Mouse (Mus musculus) layer of hippocampus, postnatal 14 days (tissue): ENCODE results near the gene Smcp. TPM values are rescaled to one million over a fixed set of nuclear protein-coding genes. Genes with fewer than 3 reads are reported as not detected.

ENCODE experiments used
- DNase-seq, 2 experiments: peaks; one replicate each; pipeline ENCODE4 v3.0.0; 2021 to 2022; ENCODE audit warnings: low spot score in 2 of 2, mixed read lengths in 1 of 2
- long read RNA-seq, 2 experiments: library from polyadenylated mRNA; stranded (forward); transcript quantifications; one replicate each; pipeline ENCODE4 v2.0.0; 2021
- total RNA-seq, 2 experiments: library from RNA; stranded (reverse); gene quantifications; 2 replicates each; pipeline ENCODE4 v1.2.3; 2021

Gene Smcp
- not detected for total RNA-seq
- long read RNA-seq, experiment 1: 0 reads
- long read RNA-seq, experiment 2: 0 reads

DNA sequence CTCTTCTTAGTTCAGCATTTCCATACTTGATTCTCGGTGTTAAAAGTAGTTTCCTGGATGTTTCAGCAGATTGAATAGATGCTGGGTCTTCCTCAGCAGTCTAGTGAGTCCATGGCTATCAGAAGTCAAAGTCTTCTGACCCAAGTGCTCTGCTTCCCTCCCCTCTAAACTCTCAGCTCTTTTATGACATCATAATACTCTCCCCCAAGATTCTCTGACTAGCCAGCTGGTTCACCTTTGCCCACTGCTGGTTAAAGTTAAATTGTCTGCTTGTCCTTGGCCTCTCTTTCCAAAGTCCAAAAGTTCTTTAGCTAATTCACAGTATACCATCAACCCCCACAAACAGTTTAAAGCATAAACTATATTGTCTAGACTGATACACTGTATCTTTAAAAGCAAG is at the start of gene Smcp:
TSS of gene Smcp (minus strand) at position 140 of the 400 bp plus-strand sequence.
- DNase-seq: no peak

DNA sequence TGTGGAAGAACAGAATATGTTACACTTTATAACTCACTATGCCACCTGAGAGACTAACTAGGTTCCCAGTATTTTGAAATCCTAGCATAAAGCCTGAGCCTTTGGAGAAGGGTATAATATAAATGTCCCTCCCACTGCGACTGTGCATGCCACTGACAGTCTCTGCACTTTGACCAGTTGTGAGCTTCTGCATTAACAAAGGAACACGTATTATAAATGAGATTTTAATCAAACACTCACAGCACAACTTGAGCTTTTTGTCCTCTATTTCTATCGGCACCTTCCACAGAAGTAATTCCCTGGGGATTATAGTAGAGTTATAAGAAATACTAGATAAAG is 49.8 kb upstream of the Smcp start:
- DNase-seq: no peak

DNA sequence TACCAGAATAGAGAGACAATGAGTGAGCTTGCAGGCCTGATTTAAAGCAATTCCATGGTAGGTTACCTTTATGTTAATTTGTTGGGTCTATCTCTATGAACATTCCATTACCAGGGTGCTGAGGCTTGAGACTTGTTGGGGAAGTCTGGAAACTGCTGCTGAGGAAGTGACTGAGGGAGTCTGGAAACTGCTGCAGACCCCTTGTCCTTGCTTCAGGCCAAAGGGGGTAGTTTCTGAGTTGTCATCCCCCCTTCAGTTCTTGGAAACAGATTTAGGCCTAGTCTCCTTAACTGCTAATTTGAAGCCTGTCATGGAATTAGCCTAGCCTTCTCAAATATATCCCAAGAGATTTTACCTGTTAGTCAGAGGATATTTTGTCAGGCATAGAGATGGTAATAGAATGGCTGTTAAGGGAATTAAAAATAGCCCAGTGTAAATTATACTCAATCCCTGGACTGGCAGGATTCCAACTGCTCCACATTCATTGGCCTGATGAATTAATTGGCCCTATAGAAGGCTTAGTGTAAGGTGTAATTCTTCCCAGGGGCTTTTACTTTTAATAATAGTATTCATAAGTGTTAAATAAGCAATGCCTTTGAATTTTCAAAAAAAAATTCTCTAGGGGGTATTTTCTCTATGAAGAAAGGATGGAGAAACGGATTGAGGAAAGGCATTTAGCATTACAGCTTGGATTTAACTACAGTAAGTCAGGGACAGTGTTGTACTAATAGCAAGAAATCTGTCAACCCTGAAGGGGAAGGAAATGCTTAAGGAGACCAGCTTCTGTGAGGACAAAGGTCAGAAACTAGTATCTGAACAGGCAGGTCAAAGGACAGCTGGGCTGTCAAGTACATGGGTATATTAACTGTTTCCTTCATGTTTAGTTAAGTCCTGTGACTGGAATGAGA is 49.2 kb upstream of the Smcp start:
- no peak for DNase-seq

DNA sequence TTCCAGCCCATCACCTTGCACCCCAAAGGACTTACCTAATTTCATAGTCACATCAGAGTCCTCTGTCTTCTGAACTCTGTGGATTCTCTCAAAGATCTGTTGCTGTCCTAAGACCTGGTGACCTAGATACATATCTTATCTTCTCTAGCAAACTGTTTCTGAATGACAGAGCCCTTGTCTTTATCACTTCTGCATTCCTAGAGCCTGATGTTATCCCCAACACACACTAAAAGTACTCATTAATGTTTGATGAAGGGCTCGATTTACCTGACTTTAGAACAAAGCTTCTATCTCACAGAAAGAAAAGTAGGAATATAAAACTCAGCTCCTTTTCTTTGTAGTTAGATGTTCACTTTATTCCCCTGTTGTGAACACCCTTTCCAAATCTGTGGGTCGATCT is 32.8 kb upstream of the Smcp start, which contains the start of gene Lce6a:
TSS of gene Lce6a (minus strand) at position 101 of the 400 bp plus-strand sequence.
- DNase-seq: no peak

DNA sequence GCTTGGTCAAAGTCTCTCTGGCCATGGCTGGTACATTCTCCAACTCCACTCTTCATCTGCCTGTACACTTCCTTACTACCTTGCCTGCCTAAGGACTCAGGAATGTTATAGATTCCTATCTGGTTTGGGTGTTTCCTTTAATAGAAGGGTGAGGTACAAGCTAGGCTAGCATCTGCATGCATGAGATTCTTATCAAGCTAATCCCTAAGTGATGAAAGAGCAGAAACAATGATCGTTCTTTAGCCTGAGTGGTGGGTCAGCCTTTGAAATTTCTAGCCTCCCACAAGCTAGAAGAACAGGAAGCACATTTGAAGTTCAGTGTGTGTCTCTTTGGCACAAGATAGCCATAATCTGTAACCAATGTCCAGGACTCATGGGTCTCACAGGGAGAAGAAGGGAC is 21.0 kb upstream of the Smcp start:
- no peak for DNase-seq

DNA sequence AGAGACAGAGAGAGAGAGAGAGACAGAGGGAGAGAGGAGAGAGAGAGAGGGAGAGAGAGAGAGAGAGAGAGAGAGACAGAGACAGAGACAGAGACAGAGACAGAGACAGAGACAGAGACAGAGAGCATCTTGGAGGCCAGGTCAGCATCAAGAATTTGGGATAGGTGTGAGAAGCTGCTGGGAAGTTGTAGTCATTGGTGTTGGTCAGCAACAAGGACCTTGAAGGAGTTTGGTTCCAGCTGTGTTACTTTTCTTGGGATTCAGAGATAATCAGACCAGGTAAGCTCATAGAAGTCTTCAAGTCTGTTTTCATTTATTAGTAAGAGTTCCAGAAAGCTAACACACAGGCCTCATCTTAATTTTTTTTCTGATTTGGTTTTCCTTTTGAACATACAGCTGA is 18.6 kb upstream of the Smcp start, which contains the start of gene 2210017I01Rik:
TSS of gene 2210017I01Rik (minus strand) at position 101 of the 400 bp plus-strand sequence.
- DNase-seq: no peak

DNA sequence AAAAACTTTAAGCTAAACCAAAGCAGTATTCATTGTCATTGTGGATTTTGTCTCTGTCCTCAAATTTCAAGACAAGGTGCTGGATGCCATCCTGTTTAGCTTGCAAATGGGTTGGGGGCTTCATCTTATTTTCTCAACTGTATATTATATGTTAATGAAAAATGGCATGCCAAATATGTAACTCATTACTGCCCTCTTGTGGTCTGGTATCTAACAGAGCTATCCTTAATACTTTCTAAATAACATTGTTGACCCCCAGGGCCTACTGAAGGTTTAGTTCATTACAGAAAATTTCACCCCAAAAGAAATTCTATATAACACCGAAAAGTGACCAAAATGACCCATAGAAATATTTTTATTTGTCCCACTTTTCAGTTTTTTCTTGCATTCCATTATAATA is 13.4 kb upstream of the Smcp start:
- DNase-seq: no peak

DNA sequence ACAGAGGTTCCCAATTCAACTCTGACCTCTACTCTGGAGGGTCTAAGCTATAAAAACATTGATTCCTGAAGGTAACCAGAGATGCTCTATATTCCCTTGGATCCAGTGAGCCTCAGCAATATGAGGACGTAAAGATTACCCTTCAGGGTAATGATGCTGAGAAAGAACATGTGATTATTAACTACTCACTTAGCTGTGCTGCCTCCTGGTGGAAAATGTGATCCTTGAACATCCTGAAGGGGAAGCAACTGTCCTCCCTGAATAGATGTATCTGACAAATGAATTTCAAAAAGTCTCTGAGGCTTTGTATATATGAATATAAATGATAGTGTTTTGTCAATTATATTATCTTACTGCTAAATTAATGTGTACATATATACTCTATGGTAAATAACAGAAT is 11.7 kb upstream of the Smcp start:
- DNase-seq: no peak

DNA sequence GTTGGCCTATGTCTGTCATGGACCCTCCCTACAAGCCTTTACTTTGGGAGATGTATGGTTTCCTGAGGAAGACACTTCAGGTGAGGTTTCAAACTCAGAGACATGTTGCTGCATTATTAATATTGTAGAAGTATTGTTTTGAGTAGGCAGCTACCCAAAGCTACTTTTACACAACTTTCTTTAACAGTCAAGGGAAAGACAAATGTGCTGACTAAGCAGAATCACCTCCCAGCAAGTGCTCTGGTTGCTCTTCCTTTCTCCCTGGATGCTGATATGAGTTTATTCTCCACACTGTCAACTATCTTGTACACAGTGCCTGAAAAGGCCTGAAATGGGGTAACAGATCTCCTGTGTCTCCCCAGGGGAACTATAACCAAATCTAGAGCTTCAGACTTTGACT is 11.2 kb upstream of the Smcp start:
- DNase-seq: no peak

DNA sequence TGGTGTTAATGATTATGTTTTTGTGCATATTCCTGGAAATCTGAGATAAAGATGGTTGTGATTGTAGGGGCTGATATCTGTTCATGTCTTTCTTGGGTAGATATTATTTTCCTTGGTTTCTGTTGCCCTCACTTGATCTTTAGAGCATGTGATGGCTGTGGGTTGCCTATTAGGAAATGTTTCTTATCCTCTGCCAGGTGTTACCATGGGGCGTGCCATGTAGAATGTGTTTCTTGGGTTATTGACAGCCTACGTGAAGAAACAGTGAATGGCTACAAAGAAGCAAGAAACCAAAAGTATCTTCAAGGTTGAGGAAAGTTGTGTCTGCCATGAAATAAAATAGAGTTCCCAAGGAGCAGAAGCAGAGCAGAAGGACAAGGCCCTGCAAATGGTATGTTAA is 9.6 kb upstream of the Smcp start:
- no peak for DNase-seq

DNA sequence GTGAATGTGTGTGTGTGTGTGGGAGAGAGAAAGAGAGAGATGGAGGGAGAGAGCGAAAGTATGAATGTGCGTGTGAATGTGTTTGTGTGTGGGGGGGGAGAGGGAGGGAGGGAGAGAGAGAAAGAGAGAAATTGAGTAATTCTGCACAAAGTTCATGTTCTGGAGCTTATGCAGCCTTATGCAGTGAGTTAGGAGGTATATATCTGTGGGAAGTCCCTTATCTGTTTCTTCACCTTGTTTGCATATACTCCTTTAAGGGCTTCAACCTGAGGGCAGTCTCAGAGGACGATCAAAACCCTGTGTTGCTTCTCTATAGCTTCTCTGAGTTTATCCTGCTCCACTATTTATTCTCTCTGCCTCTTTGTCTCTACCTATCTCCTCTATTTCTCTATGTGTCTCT is 1.6 kb downstream of the Smcp start:
- no peak for DNase-seq

DNA sequence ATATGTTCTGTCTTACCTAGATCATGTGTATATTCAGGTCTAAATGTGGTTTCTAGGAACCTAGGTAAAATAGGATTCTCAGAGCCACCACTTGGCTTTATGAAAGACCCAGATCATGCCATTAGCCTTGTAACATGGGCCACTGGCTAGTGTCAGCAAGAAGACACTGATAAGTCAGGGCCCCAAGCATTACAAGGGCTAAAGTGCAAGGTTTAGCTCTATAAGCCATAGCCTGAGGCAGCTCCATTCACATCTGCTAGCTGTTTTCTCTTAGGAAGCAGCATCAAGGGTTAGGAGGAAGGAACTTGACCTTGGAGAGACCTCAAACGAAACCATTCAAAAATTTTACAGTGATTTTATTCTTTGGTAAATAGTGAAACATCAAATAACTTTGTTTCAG is 3.7 kb downstream of the Smcp start:
- DNase-seq: no peak

DNA sequence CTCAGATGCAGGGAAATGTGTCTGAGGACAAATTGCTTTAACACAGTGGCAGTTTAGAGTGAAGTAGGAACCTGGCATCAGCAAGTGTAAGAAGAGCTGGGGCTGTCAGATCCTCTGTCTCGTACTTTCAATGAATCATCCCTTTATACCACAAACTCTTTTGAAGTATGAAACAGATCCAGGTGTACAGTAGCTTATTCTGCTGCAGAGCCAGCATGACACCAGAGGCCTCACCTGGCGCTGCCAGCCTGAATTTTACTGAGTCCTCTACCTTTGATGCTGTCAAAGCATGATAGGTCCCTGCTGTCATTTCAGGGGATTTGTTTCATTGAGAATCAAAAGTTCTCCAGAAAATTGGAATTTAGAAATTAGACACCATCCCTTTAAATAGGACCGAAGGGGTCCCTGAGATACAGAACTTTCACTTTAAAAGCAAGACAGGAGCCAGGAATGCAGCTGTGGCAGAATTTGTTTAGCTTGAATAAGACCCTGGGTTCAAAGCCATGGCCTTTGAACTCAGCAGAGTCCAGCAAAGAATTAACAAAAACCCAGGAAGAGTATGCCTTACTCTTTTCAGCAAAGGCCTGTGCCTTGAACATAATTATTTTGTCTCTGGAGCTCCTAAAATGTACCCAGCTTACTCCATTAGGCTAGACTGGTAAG is 5.5 kb downstream of the Smcp start:
- no peak for DNase-seq

DNA sequence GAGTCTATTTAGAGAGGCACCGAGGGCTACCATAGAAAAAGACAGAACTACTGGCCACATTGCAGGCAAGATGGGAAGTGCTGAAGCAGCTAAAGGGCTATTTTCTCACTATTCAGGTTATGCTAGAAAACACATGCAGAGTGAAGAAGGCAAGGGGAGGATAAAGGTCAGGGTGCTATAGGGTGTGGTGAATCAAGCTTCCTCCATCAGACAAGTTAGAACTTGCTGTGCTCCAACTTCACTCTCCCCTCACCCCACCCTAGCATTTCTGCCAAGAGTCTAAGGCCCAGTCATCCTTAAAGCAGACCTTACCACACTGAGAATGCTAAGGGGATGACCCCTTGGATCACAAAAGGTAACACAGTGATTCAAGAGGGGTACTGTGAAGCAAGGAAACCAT is 9.3 kb downstream of the Smcp start:
- DNase-seq: no peak

DNA sequence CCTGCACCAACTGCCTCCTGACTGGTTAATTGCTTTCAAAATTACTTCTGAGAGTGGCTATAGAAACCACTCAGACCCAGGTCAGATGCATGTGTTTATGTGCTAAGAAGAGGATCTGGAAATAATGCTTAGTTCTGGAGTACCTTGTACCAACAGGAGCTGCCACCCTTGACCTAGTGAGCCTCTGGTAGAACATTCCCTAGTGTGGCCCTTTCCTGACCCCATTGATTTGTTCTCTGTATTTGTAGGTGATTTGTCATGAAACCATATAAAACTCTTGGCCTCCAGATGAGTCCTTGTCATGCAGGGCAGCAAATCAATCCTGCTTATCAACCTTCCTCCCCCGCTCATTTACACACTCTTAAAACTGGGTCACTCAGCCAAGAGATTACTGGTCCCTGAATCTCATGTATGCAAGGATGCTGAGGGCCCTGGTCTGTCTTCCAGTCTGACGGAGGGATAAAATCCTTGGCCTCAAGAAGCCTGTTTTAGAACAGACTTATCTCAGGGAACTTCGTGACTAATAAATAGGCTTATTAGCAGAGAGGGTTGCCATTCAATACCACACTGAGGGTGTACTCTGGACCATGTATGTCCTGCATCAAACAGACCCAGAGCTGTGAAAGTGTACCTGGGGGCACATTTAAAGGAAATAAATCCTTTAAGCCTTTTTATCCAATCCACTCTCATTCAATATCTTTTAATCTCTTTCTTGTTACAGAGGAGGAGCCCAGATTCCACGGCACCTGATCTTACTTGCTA is 10.0 kb downstream of the Smcp start:
- DNase-seq: no peak

DNA sequence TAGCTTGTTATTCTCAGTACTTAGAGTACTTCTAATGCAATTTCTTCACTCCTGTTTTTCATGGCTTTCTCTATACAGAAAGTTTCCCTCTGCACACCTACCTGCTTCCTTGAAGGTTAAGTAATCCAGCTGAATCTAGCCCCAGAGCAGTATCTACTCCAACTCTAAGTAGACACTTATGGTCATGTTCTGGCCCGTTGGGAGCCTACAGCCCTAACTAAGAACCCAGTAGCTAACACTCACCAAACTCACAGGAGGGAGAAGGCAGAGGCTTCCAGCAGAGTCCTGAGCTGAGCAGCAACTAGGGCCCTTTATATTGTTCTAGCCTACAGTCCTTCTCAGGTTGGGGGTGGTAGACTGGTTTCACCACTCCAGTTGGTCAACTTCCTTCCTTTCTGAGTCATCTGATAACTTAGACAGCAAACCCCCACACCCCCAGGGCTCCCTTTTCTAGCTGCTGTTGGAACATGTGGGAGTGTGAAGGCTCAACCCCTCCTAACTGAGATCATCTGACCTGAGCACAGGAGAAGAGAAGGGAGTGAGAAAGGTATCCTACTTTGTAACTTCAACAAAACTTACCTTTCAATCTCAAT is 15.3 kb downstream of the Smcp start, which contains the start of gene Ivl:
TSS of gene Ivl (minus strand) at position 287 of the 593 bp plus-strand sequence.
- DNase-seq: no peak

DNA sequence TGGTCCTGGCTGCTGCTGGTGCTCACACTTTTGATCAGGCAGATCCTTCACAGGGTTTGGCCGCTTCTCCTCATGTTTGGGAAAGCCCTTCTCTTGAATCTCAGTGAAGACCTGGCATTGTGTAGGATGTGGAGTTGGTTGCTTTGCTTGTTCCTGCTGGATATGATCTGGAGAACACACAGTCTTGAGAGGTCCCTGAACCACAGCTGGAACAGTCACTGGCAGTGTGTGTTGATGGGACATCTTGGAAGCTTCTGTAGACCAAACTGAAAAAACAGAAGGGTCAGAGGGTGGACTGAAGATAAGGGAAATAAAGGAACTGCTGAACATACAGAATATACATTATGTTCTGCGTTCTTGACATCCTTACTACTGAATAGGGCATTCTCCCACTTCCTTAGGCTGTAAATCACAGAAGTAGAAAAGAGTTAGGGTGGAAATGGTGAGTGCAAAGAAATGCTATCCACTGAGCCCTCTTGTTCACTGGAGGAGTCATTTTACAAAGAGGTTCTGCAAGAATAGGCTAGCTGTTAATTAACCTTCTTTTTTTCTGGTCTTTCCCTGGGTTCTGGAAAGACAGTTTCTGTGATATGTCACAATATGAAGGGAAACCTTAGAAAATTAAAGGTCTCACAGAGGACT is 16.2 kb downstream of the Smcp start:
- DNase-seq: no peak

DNA sequence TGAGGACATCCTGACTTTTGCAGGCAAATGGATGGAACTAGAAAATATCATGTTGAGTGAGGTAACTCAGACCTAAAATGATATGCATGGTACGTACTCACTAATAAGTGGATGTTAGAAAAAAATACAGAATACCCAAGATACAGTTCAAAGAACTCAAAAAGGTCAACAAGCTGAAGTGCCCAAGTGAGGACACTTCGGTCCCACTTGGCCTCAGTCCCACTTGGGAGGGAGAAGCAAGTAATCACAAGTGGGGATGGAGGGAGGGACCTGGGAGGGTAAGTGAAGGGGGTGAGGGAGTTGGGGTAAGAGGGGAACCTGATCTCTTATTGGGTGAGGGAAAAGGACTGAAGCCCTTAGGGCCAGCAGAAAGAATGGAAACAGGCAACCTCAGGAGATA is 20.0 kb downstream of the Smcp start:
- no peak for DNase-seq

DNA sequence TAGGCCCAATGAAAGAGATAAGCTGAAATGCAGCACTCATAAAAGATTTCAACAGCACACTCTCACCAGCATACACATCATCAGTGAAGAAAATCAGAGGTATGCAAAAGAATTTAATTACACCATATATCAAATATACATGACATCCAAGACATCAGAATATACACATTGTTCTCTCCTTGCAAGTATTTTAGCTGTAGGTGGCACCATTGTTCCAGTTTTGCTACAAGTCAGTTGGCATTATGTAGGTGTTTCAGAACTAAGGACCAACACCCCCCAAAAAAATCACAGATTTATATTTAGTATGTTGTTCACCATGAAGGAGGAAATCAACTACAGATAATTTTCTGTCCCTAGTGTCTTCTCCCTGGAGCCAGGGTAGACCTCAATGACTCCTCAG is 23.4 kb downstream of the Smcp start:
- peak in 1 of 2 experiments; percentile 3 for DNase-seq

DNA sequence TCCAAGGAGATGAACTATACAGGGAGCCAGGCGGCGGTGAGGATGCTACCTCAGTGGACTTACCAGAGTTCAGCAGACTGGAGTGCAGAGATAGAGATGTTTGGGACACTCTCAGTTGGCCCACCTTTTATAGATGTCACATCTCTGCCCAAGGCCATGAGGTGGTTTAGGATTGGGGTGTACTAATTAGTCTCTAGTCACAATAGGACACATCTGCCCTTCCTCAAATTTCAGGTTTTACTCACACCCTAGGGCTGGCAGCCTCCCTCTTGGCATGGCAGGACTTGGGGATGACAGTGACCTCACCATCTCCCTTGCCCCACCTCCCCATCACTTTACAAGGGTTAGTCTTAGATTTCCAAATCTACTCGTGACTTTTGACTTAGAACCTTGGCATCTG is 54.4 kb downstream of the Smcp start, which contains the start of gene 2310046K23Rik:
TSS of gene 2310046K23Rik (minus strand) at position 101 of the 400 bp plus-strand sequence.
- DNase-seq: no peak
